Mouse (Mus musculus) bone marrow, adult 2 months (tissue): ENCODE measurements at regions not wholly inside any gene's neighbourhood (a gene's known extent, or its start where the extent isn't known, plus 50 kb on each side); places are given as distances from the start of the nearest gene placed in this dataset.

Source experiments
- H3K27ac ChIP-seq: fragments of 200-500 bp; 2 replicates; pipeline ENCODE4 v1.5.1; 2012; ENCODE audit warnings: low read depth, mild to moderate bottlenecking, control low read depth, inconsistent platforms, low read length; ENCODE audit not compliant: control insufficient read depth, poor library complexity, insufficient read depth
- H3K4me1 ChIP-seq: fragments of 200-500 bp; 2 replicates; pipeline ENCODE4 v1.6.1; 2011; ENCODE audit warnings: low read length; ENCODE audit not compliant: control insufficient read depth, insufficient read depth
- H3K4me3 ChIP-seq: fragments of 200-500 bp; replicated peaks from 2 replicates; pipeline ENCODE3; 2011; ENCODE audit warnings: mild to moderate bottlenecking, low read depth, low read length, control low read depth; ENCODE audit not compliant: control insufficient read depth
- CTCF ChIP-seq: fragments of 200-500 bp; IDR thresholded peaks from 2 replicates; pipeline ENCODE4 v1.5.1; 2011; ENCODE audit warnings: low read length, control low read depth; ENCODE audit not compliant: control insufficient read depth, insufficient read depth
- POLR2A ChIP-seq: fragments of 200-500 bp; IDR thresholded peaks from 2 replicates; pipeline ENCODE4 v1.6.1; 2011; ENCODE audit warnings: low read depth, mild to moderate bottlenecking, control low read depth, low read length, borderline replicate concordance; ENCODE audit not compliant: control insufficient read depth
- WGBS: fragments of 180-500 bp; shearing (Covaris S2); methylation state at CpG from one replicate; pipeline ENCODE4 v1.1.7; 2018; 5-methylcytosine and 5-hydroxymethylcytosine counted together

GRCm38 (mm10) chr3:31374061-31374460, 63.9 kb upstream of the Slc7a14 start:
- TF ChIP-seq POLR2A (no peak), CTCF (no peak)
- Histone ChIP-seq H3K27ac (no peak overlapping the region), H3K4me3 (no peak overlapping the region), H3K4me1 (no peaks in the 10 kb centered on the region)

GRCm38 (mm10) chr3:31368259-31368658, 58.1 kb upstream of the Slc7a14 start:
- 76% methylated on average over 2 of the region's 2 CpGs for WGBS
- TF ChIP-seq CTCF = no peak
- Histone ChIP-seq H3K27ac (no peak overlapping the region), H3K4me1 (no peaks in the 10 kb centered on the region), H3K4me3 (no peak overlapping the region)
